Mouse (Mus musculus): ENCODE data around the gene Mgp.

Gene Mgp

GRCm38 (mm10) chr6:136875670-136876069, at the start of gene Mgp:
Gene Mgp, minus strand, starts transcription at chr6:136875823.
- DNase-seq = no peak

GRCm38 (mm10) chr6:136925049-136925448, 49.4 kb upstream of the Mgp start:
- peak; percentile 67 for DNase-seq

GRCm38 (mm10) chr6:136923532-136923931, 47.9 kb upstream of the Mgp start, which contains the start of gene Pde6h:
Gene Pde6h, plus strand, starts transcription at chr6:136923832.
- no peak for DNase-seq

GRCm38 (mm10) chr6:136922871-136923270, 47.2 kb upstream of the Mgp start:
- DNase-seq = no peak

GRCm38 (mm10) chr6:136922080-136922479, 46.5 kb upstream of the Mgp start, which contains the start of gene Erp27:
Gene Erp27, minus strand, starts transcription at chr6:136922180.
- no peak for DNase-seq

GRCm38 (mm10) chr6:136921601-136922000, 46.0 kb upstream of the Mgp start:
- DNase-seq = no peak

- DNase-seq = peak; percentile 77
Measured at GRCm38 (mm10) chr6:136920320-136921257, 45.0 kb upstream of the Mgp start.

GRCm38 (mm10) chr6:136917885-136918284, 42.3 kb upstream of the Mgp start:
- no peak for DNase-seq

- no peak for DNase-seq
Measured at GRCm38 (mm10) chr6:136915721-136916395, 40.2 kb upstream of the Mgp start.

GRCm38 (mm10) chr6:136914234-136914633, 38.6 kb upstream of the Mgp start:
- DNase-seq = no peak

- no peak for DNase-seq
Measured at GRCm38 (mm10) chr6:136913384-136914126, 37.9 kb upstream of the Mgp start.

GRCm38 (mm10) chr6:136912751-136913265, 37.2 kb upstream of the Mgp start:
- no peak for DNase-seq

GRCm38 (mm10) chr6:136910247-136910890, 34.7 kb upstream of the Mgp start:
- DNase-seq = no peak

GRCm38 (mm10) chr6:136906937-136907293, 31.3 kb upstream of the Mgp start:
- DNase-seq = no peak

- DNase-seq = no peak
Measured at GRCm38 (mm10) chr6:136906283-136906936, 30.8 kb upstream of the Mgp start.

GRCm38 (mm10) chr6:136903885-136904470, 28.4 kb upstream of the Mgp start:
- DNase-seq = no peak

- no peak for DNase-seq
Measured at GRCm38 (mm10) chr6:136902527-136902926, 26.9 kb upstream of the Mgp start.

- no peak for DNase-seq
Measured at GRCm38 (mm10) chr6:136901010-136901409, 25.4 kb upstream of the Mgp start.

- no peak for DNase-seq
Measured at GRCm38 (mm10) chr6:136900369-136901009, 24.9 kb upstream of the Mgp start.

- DNase-seq = peak; percentile 42
Measured at GRCm38 (mm10) chr6:136898954-136899353, 23.3 kb upstream of the Mgp start.

- DNase-seq = no peak
Measured at GRCm38 (mm10) chr6:136898222-136898621, 22.6 kb upstream of the Mgp start.
